Mouse (Mus musculus) retina, postnatal 7 days (tissue): Measurements from ENCODE around the gene Spata32.

Source experiments
- DNase-seq: peaks from one replicate; pipeline ENCODE4 v3.0.0-alpha.2; 2012; ENCODE audit warnings: low read depth, low spot score

Spata32 gene

DNA sequence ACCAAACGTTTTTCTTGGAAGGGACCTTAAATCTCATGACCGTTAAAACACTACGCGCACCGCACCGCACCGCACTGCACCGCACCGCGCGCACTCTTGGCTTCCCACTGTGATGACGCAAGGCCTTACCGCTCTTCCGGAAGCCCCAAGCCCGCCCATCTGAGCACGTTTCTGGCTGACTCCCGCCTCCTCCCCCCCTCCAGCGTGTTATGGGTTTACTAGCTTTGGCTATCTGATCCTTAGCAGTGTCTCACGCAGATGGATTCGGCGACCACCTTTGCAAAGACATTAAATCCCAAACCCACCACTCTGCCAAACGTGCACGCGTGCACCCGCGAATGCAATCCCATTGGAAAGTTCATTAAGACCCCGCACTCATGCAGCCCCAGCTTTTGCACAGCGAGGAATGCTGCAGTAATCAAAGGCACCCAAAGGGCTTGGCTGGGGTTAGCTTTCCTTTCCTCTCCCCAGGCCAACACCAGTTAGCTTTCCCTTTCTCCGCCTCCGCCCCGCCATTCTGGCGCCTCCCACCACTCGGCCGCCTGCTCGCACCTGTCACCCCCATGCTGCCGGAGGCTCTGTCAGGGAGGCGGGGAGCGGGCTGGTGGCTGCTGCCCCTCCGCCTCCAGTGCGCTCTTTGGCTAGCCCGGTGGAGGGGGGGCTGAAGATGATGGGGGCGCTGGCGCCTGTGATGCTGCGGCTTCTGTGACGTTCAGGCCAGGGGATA, at the start of gene Spata32:
TSS of gene Spata32 (minus strand) at position 643 of the 727 bp plus-strand sequence.
- DNase-seq: no peak

- peak; percentile 97 for DNase-seq
Observed at GRCm38 (mm10) chr11:103267346-103268219, 49.4 kb upstream of the Spata32 start, which contains the start of gene Map3k14. Gene Map3k14 (minus strand): TSS chr11:103267472.

DNA sequence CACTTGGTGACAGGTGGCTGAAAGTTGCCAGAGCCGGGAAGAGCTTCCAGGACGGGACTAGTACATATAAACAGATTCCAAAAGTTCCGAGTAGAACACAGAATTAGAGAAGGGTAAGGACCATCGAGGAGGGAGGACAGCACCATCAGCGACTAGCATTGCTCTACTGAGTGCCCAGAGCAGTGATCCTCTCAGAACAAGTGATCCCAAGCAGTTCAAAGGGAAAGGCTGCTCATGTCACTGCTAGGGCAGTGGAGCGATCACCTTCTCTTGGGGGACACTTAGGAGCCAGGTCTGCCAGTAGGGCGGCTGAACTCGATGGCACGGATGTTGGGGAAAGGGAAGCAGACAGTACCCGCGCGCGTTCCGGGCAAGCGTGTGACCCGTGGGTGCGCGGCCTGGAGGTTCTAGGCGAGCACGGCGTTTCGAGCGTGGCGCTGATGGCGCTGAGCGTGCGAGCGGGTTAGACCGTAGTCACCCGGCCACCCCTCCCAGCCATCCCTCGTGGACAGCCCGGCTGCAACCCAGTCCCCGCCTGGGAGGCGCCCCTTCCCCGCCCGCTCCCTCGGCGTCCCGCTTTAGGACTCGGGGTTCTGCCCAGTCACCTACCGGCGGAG, 48.6 kb upstream of the Spata32 start:
- no peak for DNase-seq

GRCm38 (mm10) chr11:103265856-103266255, 47.6 kb upstream of the Spata32 start:
- no peak for DNase-seq

DNA sequence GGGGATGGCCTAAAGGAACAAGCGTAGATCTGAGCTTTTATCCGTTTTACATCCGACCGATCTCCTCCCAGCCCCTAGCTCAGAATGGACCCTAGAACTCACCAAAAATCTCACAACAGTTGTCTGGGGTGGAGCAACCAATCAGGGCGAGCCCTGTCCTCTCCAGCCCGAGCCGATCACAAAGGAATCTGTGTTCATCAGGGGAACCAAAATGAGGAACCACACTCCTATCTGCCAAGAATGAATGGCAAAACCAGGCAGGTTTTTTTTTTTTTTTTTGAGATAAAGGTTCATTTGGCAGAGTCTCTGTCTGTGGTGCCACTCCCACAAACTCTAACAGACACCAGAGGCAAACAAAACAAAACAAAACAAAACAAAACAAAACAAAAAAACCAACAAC, 47.0 kb upstream of the Spata32 start:
- DNase-seq: no peak

DNA sequence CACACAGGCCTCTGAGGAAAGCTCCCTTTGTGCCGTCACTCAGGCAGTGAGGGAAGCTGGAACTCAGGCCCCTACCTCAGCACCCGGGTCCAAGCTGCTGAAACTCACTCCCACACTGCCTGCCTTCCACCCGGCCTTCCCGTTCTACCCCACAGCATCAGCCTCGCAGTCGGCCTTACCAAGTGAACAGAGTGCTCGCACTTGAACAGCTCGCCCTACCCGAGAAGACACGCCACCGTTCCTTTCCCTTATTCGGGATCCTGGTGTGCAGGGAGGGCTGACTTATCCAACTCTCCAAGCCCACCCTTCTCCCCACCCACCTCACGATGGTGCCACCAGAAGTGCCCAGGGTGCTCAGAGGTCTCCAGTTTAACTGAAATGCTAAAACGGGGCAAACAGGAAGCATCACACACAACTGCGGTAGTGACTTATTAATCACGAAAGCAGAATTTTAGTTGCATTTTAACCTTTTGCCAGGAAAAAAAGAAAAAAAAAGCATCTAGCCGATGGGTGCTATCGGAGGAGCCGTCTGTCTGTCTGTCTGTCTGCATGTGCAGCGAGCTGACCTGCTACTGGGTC, 46.3 kb upstream of the Spata32 start:
- no peak for DNase-seq

DNA sequence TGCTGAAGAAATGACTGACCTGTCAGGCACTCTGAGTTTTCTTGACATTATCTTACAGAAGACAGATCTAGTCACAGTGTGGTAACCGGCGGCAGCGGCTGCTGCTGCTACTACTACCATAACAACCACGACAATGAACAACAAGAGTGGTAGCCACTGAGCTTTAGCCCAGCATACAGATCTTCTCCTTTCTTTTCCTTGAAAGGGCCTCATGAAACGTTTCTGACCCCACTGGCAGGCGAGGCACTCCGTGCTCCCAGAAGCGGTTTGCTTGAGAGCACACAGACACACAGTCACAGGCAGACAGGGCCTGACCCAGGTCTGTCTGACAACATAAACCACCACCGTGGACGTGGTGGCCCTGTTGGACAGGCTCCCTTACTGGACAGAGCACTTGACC, 45.3 kb upstream of the Spata32 start:
- DNase-seq: no peak

DNA sequence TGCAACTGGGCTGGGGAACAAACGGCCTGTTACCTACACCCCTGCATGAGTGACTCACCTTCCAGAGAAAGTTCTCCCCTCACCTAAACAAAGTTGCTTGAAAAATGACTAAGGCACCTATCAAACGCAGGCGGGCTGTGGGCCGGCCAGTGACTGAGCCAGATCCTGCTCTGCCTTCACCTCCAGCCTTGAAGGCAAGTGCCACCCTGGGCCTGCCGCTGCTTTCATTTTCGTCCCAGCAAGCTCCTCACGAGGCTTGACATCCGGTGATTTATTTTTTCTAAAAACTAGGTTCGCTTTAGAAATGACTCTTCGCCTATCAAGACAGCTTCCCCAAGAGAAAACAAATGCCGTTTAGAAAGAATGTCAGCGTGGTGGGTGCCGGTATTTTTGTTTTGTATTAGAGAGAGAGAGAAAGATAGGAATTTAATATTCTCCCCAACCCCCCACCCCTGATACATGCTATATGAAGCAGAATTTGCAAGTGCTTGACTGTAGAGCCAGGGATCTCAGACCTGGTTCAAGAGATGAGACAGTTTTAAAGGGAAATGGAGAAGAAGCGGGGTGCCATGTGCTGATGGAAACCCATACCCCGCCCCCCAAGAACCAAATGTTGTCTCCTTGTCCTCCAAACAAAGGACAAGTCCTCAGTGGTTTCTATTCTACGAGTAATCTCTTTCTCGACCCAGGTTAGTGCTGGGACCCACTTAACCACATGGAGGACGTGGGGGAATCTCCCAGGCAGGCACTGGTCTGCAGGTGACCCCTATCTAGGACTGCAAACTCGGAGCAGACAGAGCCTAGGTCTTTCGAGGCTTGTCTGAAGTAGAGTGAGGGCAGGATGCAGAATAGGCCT, 44.4 kb upstream of the Spata32 start:
- no peak for DNase-seq

DNA sequence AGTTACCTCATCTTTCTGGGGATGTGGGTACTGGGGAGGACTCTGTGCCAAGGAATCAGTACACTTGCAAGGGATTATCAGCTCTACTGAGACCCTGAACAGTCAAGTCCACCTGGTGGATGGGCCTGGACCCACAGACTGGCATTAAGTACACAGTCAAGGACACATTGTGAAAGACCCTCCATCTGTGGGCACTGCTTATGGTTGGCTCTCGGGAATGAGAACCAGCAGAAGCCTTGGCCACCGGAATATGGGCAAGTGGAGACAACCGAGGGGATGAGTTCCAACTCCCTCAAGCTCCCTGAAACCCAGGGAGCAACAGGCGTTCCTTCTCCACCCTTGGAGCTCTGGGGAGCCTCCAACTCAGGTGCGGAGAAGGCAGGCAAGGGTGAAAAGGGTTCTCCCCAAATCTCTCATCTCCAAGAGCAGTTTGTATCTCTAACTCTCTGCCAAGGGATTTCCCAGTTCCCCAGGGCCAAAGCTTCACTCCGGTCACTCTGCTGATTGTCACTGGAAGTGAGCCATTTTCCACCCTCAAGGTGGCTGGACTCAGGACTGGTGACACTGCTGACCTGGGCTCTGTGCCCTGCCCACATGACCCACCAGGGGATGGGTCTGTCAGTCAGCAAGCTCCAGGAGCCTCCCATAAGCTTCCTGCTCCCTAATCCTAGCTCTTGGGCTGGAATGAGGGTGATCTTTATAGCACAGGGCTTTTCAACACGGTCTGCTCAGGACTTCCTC, 43.6 kb upstream of the Spata32 start:
- no peak for DNase-seq

- no peak for DNase-seq
Observed at GRCm38 (mm10) chr11:103260515-103261192, 42.4 kb upstream of the Spata32 start.

DNA sequence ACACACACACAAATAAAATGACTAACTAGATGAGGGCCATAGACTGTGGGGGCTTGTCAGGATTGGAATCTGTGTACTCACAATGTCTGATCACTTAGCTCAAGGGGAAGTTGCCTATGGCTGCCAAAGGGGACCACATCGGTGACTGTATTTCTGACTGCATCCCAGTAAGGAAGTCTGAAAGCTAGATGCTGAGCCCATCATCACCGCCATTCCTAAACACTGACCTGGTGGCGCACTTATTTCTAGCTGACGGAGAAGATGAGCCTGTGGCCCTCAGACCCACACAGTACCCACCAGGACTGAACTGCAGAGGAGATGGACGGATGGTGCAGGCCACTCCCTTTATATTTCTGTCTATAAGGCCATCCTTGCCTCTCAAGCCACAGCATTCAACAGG, 41.8 kb upstream of the Spata32 start:
- no peak for DNase-seq

DNA sequence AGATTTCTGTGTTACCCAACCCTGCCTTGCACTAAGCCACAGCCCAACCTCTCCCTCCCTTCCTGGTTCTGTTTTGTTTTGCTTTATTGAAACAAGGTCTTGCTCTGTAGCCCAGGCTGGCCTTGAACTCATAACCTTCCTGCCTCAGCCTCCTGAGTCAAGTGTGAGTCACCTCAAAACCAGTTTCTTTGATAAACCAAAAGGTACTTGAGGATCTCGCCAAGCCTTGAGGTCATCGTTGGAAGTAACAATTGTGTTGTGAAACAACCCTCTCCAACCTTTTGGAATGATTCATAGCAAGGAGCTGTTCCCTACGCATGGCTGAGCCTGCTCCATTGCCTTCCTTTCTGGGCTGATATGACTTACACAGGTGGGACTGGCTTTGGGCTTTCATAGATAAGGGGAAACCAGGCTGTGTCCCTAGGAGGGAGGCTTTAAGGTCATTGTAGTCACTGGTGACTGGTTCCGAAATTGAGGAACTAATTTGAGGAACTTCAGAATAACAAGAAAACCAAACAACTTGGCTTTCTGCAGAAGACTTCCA, 39.8 kb upstream of the Spata32 start:
- DNase-seq: no peak

DNA sequence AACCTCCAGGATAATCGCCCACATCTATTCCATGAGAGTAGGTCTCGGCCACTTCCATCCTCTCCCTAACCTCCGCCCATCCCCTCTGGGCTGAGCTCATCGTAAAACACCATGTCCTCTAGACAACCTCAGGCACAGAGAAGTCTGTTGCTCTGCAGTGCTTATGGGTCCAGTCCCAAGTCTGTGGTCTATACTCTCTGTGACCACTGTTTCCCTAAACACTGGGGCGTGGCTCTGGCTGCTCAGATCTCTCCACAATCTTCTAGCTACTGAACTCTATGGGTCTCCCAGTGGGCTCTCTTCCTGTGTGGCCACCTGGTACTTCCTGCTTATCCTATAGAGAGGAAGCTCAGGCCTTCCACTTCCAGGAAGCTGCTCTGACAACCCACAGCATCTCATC, 35.4 kb upstream of the Spata32 start:
- DNase-seq: no peak

DNA sequence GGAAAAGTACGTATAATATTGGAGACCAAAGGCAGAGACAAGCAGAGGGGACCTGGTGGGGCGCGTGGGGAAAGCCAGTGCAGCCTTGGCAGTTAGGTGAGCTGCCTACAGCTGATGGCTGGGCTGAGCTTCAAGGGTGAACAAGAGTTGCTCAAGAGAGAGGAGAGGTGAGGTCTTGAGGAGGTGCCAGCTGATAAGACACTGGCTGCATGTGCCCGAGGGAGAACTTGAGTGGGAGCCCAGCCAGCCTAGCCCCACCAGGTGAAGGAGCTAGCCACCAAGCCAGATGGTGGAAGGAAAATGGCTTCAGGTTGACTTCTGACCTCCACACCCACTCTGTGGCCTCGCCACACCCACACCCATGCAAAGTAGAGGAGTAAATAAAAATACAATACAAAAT, 34.1 kb upstream of the Spata32 start:
- DNase-seq: no peak

DNA sequence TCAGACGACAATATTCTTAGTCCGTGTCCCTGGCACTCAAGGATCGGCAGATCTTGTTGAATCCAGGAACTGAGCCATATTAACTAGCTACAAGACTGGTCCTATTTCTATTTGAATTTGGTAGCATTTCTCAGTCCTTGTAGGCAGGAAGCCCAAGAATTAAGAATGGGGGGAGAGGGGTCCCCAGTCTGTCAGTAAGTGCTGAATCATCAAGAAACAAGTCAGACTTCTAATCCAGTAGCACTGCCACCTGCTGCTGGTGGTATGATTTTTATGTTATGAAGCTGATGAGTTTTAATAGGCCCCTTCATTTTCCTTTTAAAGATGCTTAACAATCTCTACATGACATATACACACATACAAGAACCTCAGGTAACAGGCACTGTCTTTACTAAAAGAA, 32.1 kb upstream of the Spata32 start:
- no peak for DNase-seq

DNA sequence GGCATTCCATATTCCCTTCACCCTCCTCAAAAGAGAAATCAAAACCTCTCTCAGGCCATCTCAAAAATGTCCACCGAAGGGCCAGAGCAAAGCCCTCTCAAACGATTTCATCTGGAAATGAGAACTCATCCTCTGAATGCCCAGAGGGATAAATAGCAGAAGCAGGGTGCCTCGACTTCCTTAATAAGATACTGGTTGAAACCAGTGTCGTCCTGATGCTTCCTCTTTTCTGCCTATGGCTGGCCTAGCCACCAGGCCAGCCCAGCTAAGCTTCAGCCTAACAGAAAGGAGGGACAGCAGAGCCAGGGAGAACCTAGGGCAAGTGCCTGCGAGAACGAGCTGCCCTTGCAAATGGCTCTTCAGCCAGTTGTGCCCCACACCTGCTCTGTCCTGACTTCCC, 31.3 kb upstream of the Spata32 start:
- no peak for DNase-seq

DNA sequence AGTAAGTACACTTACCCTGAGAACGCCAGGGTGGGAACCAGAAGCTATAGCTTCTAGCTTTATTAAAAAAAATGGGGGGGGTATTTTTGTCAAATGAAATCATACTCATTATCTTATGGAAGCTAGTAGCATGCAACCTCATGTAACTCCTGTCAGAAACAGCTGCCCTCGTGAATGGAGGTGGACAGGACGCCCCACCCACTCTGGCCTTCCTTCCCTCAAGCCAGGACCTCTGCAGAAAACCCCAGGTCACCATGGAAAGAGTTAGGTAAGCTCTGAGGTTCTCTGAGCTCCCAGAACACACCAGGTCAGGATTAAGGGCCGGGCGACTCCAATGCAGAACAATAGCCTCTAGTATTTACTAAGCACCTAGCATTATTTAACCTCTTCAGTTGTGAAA, 30.6 kb upstream of the Spata32 start:
- no peak for DNase-seq

DNA sequence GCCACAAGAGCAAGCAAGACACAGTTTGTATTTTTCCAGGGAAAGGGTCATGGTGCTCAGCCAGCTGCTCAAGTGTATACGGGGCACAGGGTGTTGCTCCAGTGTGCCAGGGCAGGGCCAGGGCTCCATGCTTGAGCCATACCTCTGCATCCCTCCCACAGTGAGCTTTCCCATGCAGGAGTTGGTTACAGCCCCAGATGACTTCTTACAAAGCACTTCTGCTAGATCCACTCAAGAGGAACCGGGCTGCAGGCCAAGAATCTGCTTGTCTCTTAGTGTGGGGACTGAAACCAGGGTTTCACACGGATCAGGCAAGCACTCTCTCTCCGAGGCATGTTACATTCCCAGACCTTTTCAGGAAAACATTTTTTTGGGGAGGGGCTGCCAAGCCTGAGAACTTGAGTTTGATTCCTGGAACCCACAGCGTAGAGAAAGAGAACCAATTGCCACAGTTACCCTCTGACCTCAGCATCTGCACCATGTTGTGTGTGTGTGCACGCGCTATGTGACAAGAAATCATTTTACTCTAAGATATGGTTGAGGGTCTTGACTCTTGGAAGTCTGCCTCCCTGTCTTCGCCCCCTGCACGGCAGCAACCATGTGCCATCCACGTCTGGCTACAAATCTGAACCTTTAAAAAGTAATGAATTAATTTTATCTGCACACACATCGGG, 29.4 kb upstream of the Spata32 start:
- no peak for DNase-seq

- DNase-seq: no peak
Observed at GRCm38 (mm10) chr11:103246731-103247290, 28.6 kb upstream of the Spata32 start.
